Mouse (Mus musculus): ENCODE measurements around the gene Sars.

- no peak for TF ChIP-seq CTCF (IDR thresholded peaks at IDR 0.05)
- no peak for TF ChIP-seq POLR2A (IDR thresholded peaks at IDR 0.05; ENCODE audit: insufficient read depth, low read depth, low read length)
These were observed 44.6 kb downstream of the Sars start for GRCm38 (mm10) chr3:108400442-108400841.
